Mouse (Mus musculus): ENCODE data around the gene Dtymk.

The Dtymk gene

GRCm38 (mm10) chr1:93742910-93743309 lies 58.8 kb downstream of the Dtymk start:
- DNase-seq (ENCODE audit: low spot score) = no peak

All from MN1 (cell line).